Mouse (Mus musculus) spleen, adult 12 weeks (tissue): ENCODE data around the gene St6galnac5.

Source experiments
- DNase-seq: peaks from one replicate; pipeline ENCODE4 v3.0.0; 2022; ENCODE audit warnings: low spot score

St6galnac5 gene

GRCm38 (mm10) chr3:152950299-152950698 is 31.7 kb downstream of the St6galnac5 start:
- no peak for DNase-seq

DNA sequence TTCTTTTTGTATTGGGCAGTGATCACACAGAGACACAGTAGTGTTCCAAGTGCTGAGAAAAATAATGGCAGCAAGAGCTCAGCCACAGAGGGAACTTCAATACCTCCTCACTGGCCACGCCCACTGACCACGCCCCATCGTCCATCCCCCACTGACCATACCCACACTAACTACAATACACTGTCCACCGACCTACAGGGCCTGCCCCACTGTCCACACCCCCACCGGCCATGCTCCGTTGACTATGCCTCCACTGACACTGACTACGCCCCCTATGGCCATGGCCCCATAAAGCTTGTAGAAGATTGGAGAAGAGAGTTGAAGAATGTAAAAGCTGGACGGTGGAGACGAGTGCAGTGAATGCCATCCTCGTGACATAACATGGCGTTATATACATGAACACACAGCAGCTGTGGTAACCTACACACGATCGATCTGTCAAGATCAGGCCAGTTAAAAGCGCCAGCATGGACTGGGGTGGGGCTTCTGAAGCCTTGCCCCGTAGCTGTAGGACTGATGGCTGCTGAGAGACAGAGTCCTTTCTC is 32.7 kb downstream of the St6galnac5 start:
- DNase-seq = no peak

DNA sequence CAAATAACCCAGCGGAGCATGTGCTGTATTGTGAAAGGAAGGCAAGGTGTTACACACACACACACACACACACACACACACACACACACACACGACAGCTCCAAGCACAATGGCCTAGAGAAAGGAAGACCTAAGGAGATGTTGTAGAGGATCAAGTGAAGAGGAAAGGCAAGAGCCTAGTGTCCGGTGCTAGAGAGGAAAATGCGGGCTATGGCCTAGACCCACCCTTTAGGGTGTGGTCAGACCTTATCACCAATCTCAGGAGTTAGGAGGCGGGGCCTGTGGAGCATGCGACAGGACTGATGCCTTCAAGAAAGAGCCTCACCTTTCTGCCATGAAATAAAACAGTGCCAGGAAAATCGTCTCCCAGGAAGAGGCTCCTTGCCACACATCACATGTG is 33.5 kb downstream of the St6galnac5 start:
- DNase-seq = no peak

DNA sequence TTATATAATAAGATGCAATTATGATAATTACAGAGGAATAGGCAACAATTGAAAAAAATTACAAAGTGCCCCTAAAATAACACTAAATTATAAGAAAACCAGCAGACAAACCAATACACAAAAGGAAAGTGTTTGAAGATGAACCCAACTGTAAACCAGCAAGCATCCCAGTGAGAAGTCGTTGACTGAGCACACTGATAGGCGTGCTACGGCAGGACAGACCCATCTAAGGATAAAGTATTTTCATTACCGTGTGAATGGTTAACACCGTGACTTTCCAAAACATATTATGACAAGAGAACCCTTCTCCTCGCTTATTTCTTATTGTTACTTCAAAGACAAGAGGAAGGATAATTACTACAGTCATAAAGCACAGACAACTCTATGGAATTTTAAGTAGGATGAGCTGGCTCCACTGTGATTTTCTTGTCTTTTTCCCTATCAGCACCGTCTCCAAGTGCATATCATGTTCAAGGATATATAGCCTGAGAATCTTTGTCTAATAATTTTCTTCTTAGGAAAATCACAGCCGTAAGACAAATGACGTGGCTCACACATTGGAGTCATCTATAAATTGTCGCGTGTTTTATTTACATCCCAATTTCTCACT is 34.9 kb downstream of the St6galnac5 start:
- no peak for DNase-seq

GRCm38 (mm10) chr3:152944766-152945165 is 37.3 kb downstream of the St6galnac5 start:
- no peak for DNase-seq

DNA sequence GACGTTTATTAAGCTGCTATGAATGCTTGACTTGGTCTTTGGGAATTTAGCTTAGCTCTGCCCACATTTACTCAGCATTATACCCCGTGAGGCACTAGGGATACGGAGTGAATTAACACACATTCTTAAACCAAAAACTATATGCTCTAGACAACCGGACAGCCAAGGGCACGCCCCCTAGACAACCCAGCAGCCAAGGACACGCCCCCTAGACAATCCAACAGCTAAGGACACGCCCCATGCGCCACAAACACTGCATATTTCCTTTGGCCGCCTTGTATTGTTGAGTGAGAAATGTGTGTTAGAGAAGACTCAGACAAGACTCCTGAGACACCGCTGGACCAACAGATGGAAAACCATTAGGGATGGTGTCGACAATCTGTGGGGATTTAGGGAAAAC is 39.1 kb downstream of the St6galnac5 start:
- no peak for DNase-seq

GRCm38 (mm10) chr3:152941671-152942070 is 40.4 kb downstream of the St6galnac5 start:
- DNase-seq = no peak

DNA sequence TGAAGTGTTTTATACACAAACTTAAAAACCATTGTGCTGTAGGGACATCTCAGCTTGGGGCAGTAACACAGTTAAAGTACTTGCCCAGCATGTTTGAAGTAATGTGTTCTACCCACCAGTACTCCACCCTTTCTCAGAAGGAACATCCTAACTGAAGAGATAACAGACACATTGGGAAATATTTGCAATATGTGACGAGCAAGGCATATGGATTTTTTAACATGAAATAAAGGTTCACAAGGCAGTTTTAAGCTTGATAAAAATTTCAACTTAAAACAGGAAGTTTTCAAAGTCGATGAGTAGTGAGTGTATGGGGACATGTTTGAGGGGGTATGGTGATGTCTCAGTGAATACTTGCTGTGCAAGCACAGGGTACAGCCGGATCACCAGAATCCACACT is 45.7 kb downstream of the St6galnac5 start:
- no peak for DNase-seq

- DNase-seq = no peak
These were observed 48.3 kb downstream of the St6galnac5 start for GRCm38 (mm10) chr3:152933737-152934136.

- no peak for DNase-seq
These were observed 49.5 kb downstream of the St6galnac5 start for GRCm38 (mm10) chr3:152932544-152932943.

GRCm38 (mm10) chr3:152932096-152932495 is 50.0 kb downstream of the St6galnac5 start:
- no peak for DNase-seq

DNA sequence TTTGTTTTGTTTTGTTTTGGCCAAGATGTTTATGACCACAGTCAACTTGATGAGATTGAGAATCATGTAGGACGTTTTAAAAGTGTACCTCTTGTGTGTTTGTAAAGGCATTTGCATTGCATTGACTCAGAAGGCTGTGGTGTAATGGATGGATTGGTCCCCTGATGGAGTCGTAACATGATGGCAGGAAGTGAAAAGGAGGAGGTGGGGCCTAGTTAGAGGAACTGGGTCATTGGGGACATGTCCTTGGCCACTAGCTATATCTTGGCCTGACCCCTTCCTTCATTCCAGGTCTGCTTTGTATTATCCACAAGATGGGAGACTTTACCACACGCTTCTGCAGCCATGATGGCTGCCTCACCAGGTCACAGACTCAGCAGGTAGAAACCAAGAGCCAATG is 50.7 kb downstream of the St6galnac5 start:
- no peak for DNase-seq

DNA sequence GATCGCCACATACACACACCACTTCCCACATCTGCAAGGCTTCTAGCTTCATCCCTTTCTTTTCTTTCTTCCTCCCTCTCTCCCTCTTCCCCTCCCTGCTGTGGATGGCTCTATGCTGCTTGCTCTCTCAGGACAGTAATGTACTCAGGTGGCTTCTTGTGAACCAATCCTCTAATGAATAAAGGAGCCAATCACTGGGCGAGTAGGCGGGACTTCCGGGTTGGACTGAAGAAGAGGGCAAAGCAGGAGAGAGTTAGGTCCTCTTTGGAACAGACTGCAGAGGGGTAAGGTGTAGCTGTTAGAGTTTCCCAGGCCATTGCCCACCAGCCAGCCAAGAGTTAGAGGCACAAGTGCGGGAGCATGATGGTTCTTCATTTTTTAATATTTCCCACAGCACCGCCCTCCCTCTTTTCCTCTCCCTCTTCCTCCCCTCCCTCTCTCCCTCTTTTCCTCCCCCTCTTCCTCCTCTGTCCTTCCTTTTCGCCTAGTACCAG is 52.2 kb downstream of the St6galnac5 start:
- no peak for DNase-seq

DNA sequence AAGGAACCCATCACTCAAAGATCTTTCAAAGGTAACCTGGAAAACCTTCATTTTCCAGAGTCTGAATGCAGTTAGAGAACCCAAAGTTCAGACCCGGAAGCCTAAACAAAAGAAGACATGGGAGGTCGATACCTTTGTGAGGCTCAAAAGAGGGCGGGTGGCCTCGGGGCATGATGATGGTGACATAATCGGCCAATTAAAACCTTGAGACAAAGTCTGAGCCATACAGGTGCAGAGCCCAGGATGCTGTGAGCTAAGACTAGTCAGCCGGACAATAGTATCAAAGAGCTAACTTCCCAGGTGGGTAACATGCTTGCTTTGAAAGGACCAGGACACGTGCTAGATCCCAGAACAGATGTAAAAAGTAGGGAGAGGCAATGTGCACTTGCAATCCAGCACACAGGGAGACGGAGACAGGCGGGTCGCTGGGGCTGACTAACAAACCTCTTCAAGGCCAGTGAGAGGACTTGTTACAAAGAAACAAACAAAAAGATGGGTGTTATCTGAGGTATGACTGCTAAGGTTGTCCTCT is 52.7 kb downstream of the St6galnac5 start:
- no peak for DNase-seq

GRCm38 (mm10) chr3:152928287-152928975 is 53.6 kb downstream of the St6galnac5 start:
- no peak for DNase-seq

GRCm38 (mm10) chr3:152926166-152926565 is 55.9 kb downstream of the St6galnac5 start:
- DNase-seq = no peak

DNA sequence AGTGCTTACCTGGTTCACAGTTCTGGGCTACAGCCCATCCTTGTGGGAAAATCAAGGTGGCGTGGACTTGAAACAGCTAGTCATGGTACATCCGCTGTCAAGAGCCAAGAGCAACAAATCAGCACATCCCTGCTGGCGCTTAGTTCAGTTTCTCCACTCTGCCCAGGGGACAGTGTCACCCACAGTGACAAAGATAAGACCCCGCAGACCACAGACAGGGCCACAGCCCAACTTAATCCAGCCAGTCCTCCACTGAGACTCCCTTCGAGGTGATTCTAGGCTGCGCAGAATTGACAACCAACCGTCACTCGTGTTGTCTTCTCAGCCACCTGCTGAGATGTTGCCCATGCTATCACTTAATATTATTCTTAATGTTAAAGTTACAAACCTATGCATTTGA is 56.7 kb downstream of the St6galnac5 start:
- DNase-seq = no peak

DNA sequence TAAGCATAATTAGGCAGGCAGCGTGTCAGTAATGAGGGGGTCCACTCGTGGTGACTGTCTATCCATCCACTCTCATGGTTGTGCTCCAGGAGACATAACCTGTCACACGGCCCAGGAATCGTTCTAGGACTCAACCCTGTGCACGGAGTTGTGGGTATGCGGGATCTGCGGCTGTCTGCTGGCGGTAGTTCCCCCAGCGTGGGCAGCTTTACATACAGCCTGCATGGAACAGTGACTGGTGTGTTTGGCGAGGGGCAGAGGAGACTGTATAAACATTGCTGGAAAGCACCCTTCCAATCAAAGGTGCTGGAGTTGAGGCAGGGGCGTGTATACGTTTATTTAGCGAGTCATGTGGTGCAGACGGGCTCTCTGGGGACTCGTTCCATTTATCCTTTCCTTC is 58.5 kb downstream of the St6galnac5 start:
- DNase-seq = no peak

- DNase-seq = no peak
These were observed 61.7 kb downstream of the St6galnac5 start for GRCm38 (mm10) chr3:152920365-152920764.

DNA sequence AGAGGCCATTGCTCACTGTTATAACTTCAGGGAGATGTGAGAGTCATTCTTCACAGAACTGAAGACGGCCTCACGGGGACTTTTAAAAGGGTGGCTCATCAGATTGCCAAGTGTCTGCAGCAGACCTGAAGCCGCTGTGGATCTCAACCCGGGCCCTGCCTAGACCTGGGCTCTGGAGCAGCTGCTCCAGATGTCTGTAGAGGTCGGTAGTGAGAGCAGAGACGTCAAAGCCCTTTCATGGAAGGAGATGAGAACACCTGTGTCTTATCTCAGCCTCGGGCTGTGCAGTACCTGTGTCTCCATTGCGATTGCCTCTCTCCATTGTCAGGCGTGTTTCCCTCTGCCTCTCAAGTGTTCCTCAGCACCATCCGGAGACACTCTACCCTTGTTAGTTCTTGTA is 62.9 kb downstream of the St6galnac5 start:
- DNase-seq = no peak

GRCm38 (mm10) chr3:152917579-152917978 is 64.5 kb downstream of the St6galnac5 start:
- no peak for DNase-seq

GRCm38 (mm10) chr3:152914376-152914775 is 67.7 kb downstream of the St6galnac5 start:
- DNase-seq = no peak

GRCm38 (mm10) chr3:152913625-152914024 is 68.4 kb downstream of the St6galnac5 start:
- no peak for DNase-seq
